Mouse (Mus musculus): ENCODE data around the gene Armh3. TPM values are rescaled to one million over a fixed set of nuclear protein-coding genes. Genes with fewer than 3 reads are reported as not detected.

Armh3 gene
- polyA plus RNA-seq, 2 experiments: 13.6 to 13.7 TPM

GRCm38 (mm10) chr19:46044271-46044992 lies 46.1 kb upstream of the Armh3 start, which contains the start of gene Pprc1:
Pprc1 (plus strand) TSS chr19:46044886.
- ATAC-seq (ENCODE audit: low FRiP score, low read depth): peak; percentile 1; the same call in 1 of the 2 replicates
- H3K9ac ChIP-seq (ENCODE audit: low read depth, low read length, severe bottlenecking): peak within 1 kb of the TSS; percentile 87
- WGBS: 2% methylated on average over 13 of the region's 34 CpGs

GRCm38 (mm10) chr19:46043380-46043779 lies 45.1 kb upstream of the Armh3 start:
- WGBS: 63% methylated on average over 7 of the region's 7 CpGs
- ATAC-seq (ENCODE audit: low FRiP score, low read depth) (no peak), DNase-seq (ENCODE audit: low spot score) (no peak)
- peak overlapping the region; percentile 78 for H3K4me3 ChIP-seq (replicated peaks; ENCODE audit: low read length)
- H3K9me3 ChIP-seq (ENCODE audit: control insufficient read depth, low read length): no peaks in the 10 kb centered on the region
- no peaks in the 10 kb centered on the region for H3K27me3 ChIP-seq (ENCODE audit: control insufficient read depth, insufficient read depth, low read length)
- peak overlapping the region; percentile 99 for H3K4me2 ChIP-seq (replicated peaks; ENCODE audit: low read depth, low read length, severe bottlenecking)
- TF ChIP-seq POLR2A (IDR thresholded peaks at IDR 0.05; ENCODE audit: borderline replicate concordance, extremely low read depth, insufficient read depth, insufficient read length): no peak
- peak overlapping the region; percentile 90; the same call in 1 of the 2 replicates for H3K27ac ChIP-seq (replicated peaks; ENCODE audit: low read depth, low read length)
- no peaks in the 10 kb centered on the region for H3K36me3 ChIP-seq (ENCODE audit: control insufficient read depth, insufficient read depth, low read length)
- H3K9ac ChIP-seq (ENCODE audit: low read depth, low read length, severe bottlenecking): 0 out of 2 replicates have a peak overlapping the region, but pooled peaks have one; percentile 87
- peaks cover 60% of the 10 kb centered on the region for H3K4me1 ChIP-seq (ENCODE audit: control insufficient read depth, insufficient read depth, low read length)

More at GRCm38 (mm10) chr19:46044271-46044992, 46.1 kb upstream of the Armh3 start, which contains the start of gene Pprc1:
- Histone ChIP-seq H3K4me2 (replicated peaks; ENCODE audit: low read depth, low read length, severe bottlenecking) (peak within 1 kb of the TSS; percentile 99), H3K36me3 (ENCODE audit: control insufficient read depth, insufficient read depth, low read length) (no peaks in the 10 kb centered on the region), H3K4me3 (replicated peaks; ENCODE audit: low read length) (peak within 1 kb of the TSS; percentile 78), H3K9me3 (ENCODE audit: control insufficient read depth, low read length) (no peaks in the 10 kb centered on the region), H3K27me3 (ENCODE audit: control insufficient read depth, insufficient read depth, low read length) (no peaks in the 10 kb centered on the region), H3K4me1 (ENCODE audit: control insufficient read depth, insufficient read depth, low read length) (peaks cover 58% of the 10 kb centered on the region), H3K27ac (replicated peaks; ENCODE audit: low read depth, low read length) (peak within 1 kb of the TSS; percentile 96)
- peak; percentile 81 for DNase-seq (ENCODE audit: low spot score)
- no peak for TF ChIP-seq POLR2A (IDR thresholded peaks at IDR 0.05; ENCODE audit: borderline replicate concordance, extremely low read depth, insufficient read depth, insufficient read length)

- no peak for TF ChIP-seq POLR2A (IDR thresholded peaks at IDR 0.05; ENCODE audit: borderline replicate concordance, extremely low read depth, insufficient read depth, insufficient read length)
- peaks cover 2% of the 10 kb centered on the region; the same call in 1 of the 2 replicates for H3K36me3 ChIP-seq (ENCODE audit: control insufficient read depth, insufficient read depth, low read length)
- H3K4me2 ChIP-seq (replicated peaks; ENCODE audit: low read depth, low read length, severe bottlenecking): peak overlapping the region; percentile 99
- H3K4me3 ChIP-seq (replicated peaks; ENCODE audit: low read length): peak overlapping the region; percentile 78
- H3K4me1 ChIP-seq (ENCODE audit: control insufficient read depth, insufficient read depth, low read length): peaks cover 68% of the 10 kb centered on the region
- peak overlapping the region; percentile 53 for H3K9ac ChIP-seq (ENCODE audit: low read depth, low read length, severe bottlenecking)
- no peak for DNase-seq (ENCODE audit: low spot score)
- peak overlapping the region; percentile 90 for H3K27ac ChIP-seq (replicated peaks; ENCODE audit: low read depth, low read length)
- H3K9me3 ChIP-seq (ENCODE audit: control insufficient read depth, low read length): no peaks in the 10 kb centered on the region
- WGBS: 5% methylated on average over 6 of the region's 6 CpGs
- no peak for ATAC-seq (ENCODE audit: low FRiP score, low read depth)
- no peaks in the 10 kb centered on the region for H3K27me3 ChIP-seq (ENCODE audit: control insufficient read depth, insufficient read depth, low read length)
These were observed 44.3 kb upstream of the Armh3 start for GRCm38 (mm10) chr19:46042476-46043011.

GRCm38 (mm10) chr19:46041933-46042475 lies 43.7 kb upstream of the Armh3 start:
- 0% methylated on average over 12 of the region's 14 CpGs for WGBS
- peaks cover 72% of the 10 kb centered on the region for H3K4me1 ChIP-seq (ENCODE audit: control insufficient read depth, insufficient read depth, low read length)
- ATAC-seq (ENCODE audit: low FRiP score, low read depth): peak; percentile 9

GRCm38 (mm10) chr19:46041299-46041932 lies 43.1 kb upstream of the Armh3 start:
- H3K9ac ChIP-seq (ENCODE audit: low read depth, low read length, severe bottlenecking): peak overlapping the region; percentile 53
- no peaks in the 10 kb centered on the region for H3K9me3 ChIP-seq (ENCODE audit: control insufficient read depth, low read length)
- H3K4me2 ChIP-seq (replicated peaks; ENCODE audit: low read depth, low read length, severe bottlenecking): peak overlapping the region; percentile 99
- peak overlapping the region; percentile 78 for H3K4me3 ChIP-seq (replicated peaks; ENCODE audit: low read length)
- no peaks in the 10 kb centered on the region for H3K27me3 ChIP-seq (ENCODE audit: control insufficient read depth, insufficient read depth, low read length)
- ATAC-seq (ENCODE audit: low FRiP score, low read depth) (no peak), DNase-seq (ENCODE audit: low spot score) (no peak)
- peaks cover 70% of the 10 kb centered on the region for H3K4me1 ChIP-seq (ENCODE audit: control insufficient read depth, insufficient read depth, low read length)
- H3K27ac ChIP-seq (replicated peaks; ENCODE audit: low read depth, low read length): peak overlapping the region; percentile 90
- WGBS: 10% methylated on average over 7 of the region's 7 CpGs
- TF ChIP-seq POLR2A (IDR thresholded peaks at IDR 0.05; ENCODE audit: borderline replicate concordance, extremely low read depth, insufficient read depth, insufficient read length): no peak
- peaks cover 9% of the 10 kb centered on the region; the same call in 1 of the 2 replicates for H3K36me3 ChIP-seq (ENCODE audit: control insufficient read depth, insufficient read depth, low read length)

More at GRCm38 (mm10) chr19:46041933-46042475, 43.7 kb upstream of the Armh3 start:
- H3K4me3 ChIP-seq (replicated peaks; ENCODE audit: low read length): peak overlapping the region; percentile 78
- TF ChIP-seq POLR2A (IDR thresholded peaks at IDR 0.05; ENCODE audit: borderline replicate concordance, extremely low read depth, insufficient read depth, insufficient read length): no peak
- H3K9me3 ChIP-seq (ENCODE audit: control insufficient read depth, low read length): no peaks in the 10 kb centered on the region
- H3K9ac ChIP-seq (ENCODE audit: low read depth, low read length, severe bottlenecking): peak overlapping the region; percentile 53
- H3K27ac ChIP-seq (replicated peaks; ENCODE audit: low read depth, low read length): peak overlapping the region; percentile 90
- DNase-seq (ENCODE audit: low spot score): peak; percentile 85
- no peaks in the 10 kb centered on the region for H3K27me3 ChIP-seq (ENCODE audit: control insufficient read depth, insufficient read depth, low read length)
- peak overlapping the region; percentile 99 for H3K4me2 ChIP-seq (replicated peaks; ENCODE audit: low read depth, low read length, severe bottlenecking)
- H3K36me3 ChIP-seq (ENCODE audit: control insufficient read depth, insufficient read depth, low read length): peaks cover 4% of the 10 kb centered on the region; the same call in 1 of the 2 replicates
